Mouse (Mus musculus) small intestine, adult 2 months (tissue): Measurements from ENCODE around the gene Tmem108.

Experiments
- CTCF ChIP-seq: fragments of 200-500 bp; IDR thresholded peaks from 2 replicates; pipeline ENCODE4 v1.5.1; 2012; ENCODE audit warnings: low read depth, mild to moderate bottlenecking, control low read depth, inconsistent platforms, low read length, moderate library complexity, mixed read lengths; ENCODE audit not compliant: insufficient replicate concordance, insufficient read length; ENCODE audit errors: extremely low read depth
- POLR2A ChIP-seq: fragments of 200-500 bp; IDR thresholded peaks from 2 replicates; pipeline ENCODE4 v1.6.1; 2012; ENCODE audit warnings: low read depth, mild to moderate bottlenecking, control low read depth, inconsistent platforms, low read length, moderate library complexity

DNA sequence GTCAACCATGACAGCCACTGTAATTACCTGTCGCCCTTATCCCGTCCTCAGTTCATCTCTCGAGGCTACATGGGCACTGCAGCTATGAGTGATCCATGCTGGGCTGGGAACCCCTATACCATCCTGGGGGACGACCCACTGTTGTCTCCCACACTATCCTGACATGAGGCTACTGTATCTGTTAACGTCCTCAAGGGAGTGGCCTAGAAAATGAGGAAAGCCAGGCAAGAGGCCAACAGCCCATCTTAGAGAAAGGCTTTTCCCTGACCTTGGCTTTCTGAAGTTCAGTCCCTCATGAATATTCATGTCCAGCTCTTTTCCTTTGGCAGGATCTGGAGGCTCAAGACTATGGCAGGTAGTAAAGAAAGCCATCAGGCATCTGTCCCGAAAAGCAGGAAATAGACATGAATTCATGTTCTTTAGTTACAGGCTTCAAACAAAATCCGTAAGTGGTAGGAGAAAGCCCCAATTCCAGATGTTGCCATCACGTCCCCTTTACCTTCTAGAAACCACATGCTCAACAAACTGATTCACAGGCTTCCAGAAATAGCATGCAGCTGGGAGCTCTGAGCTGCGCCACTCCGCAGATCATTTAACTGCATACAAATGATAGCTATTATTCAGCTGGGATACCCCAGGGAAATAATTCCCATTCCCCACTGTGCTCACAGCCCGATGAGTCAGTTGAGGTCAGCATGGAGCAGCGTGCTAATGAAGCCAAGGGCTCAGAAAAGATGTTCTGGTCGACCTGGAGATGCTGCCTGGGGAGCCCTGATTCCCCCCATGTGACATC is 104.3 kb downstream of the Tmem108 start:
- no peak for TF ChIP-seq CTCF
- TF ChIP-seq POLR2A: no peak
